Mouse (Mus musculus) neutrophil, adult 59 days (primary cell): Measurements from ENCODE around the gene Mybphl. TPM values are rescaled to one million over a fixed set of nuclear protein-coding genes. Genes with fewer than 3 reads are reported as not detected.

Source experiments
- total RNA-seq, 2 experiments: library from RNA; stranded (reverse); gene quantifications; 1 replicate in 1 of 2; 2 replicates in 1 of 2; pipeline ENCODE4 v1.2.4; 2023

Mybphl gene
- total RNA-seq, result not detected

GRCm38 (mm10) chr3:108364270-108364995 lies at the start of gene Mybphl:
TSS of gene Mybphl (plus strand) at chr3:108364911.

GRCm38 (mm10) chr3:108383485-108384354 lies 19.0 kb downstream of the Mybphl start, which contains the start of gene Psrc1:
TSS of gene Psrc1 (plus strand) at chr3:108383839.

GRCm38 (mm10) chr3:108414857-108415830 lies 50.4 kb downstream of the Mybphl start, which contains the start of gene Celsr2:
TSS of gene Celsr2 (minus strand) at chr3:108415552.

Other genes starting within 250 kb of the Mybphl start
- gene Gnai3, start 218.8 kb upstream of the Mybphl start, total RNA-seq, result 100 to 1,000 TPM; 105 to 110 TPM
- gene Gpr61, start 210.0 kb upstream of the Mybphl start, total RNA-seq, result under 1 TPM in 1 of 2 experiments, not detected in 1; 0.11 TPM
- gene Amigo1, start 178.6 kb upstream of the Mybphl start, total RNA-seq, result 1 to 10 TPM; 2.1 to 3.0 TPM
- gene Cyb561d1, start 163.7 kb upstream of the Mybphl start, total RNA-seq, result 10 to 100 TPM; 29.1 to 31.1 TPM
- gene Atxn7l2, start 154.0 kb upstream of the Mybphl start, total RNA-seq, result 10 to 100 TPM; 12.1 to 12.2 TPM
- gene Sypl2, start 138.3 kb upstream of the Mybphl start, total RNA-seq, result not detected
- gene Psma5, start 108.0 kb upstream of the Mybphl start, total RNA-seq, result 10 to 100 TPM; 34.4 to 34.9 TPM
- 100 to 1,000 TPM; 154 to 156 TPM for gene Sort1, start 80.8 kb upstream of the Mybphl start, total RNA-seq
- gene Psrc1, start 18.9 kb downstream of the Mybphl start, total RNA-seq, result 1 to 10 TPM; 8.8 to 9.3 TPM
- gene Celsr2, start 50.6 kb downstream of the Mybphl start, total RNA-seq, result 1 to 10 TPM; 1.1 to 1.3 TPM
- gene Sars, start 80.3 kb downstream of the Mybphl start, total RNA-seq, result 10 to 100 TPM; 53.9 to 57.3 TPM
- gene 1700013F07Rik, start 169.2 kb downstream of the Mybphl start, total RNA-seq, result not detected
- not detected for gene 5330417C22Rik, start 171.6 kb downstream of the Mybphl start, total RNA-seq
- gene Tmem167b, start 197.6 kb downstream of the Mybphl start, total RNA-seq, result 10 to 100 TPM; 35.3 to 37.7 TPM
- gene Taf13, start 206.8 kb downstream of the Mybphl start, total RNA-seq, result 10 to 100 TPM; 22.6 to 29.8 TPM
- 1 to 10 TPM; 4.1 to 9.3 TPM for gene Wdr47, start 226.4 kb downstream of the Mybphl start, total RNA-seq